Mouse (Mus musculus) myocyte (in vitro differentiated cells): Measurements from ENCODE around the gene Gm49337.
A peak's percentile ranks its signal among the peaks of the same experiment; 100 is the strongest.

Experiments used
- MAX ChIP-seq: IDR thresholded peaks from one replicate; pipeline ENCODE4 v1.6.1; 2011; ENCODE audit warnings: low read depth, mild to moderate bottlenecking, control low read depth
- POLR2A ChIP-seq: IDR thresholded peaks from one replicate; pipeline ENCODE4 v1.6.1; 2011; ENCODE audit warnings: low read depth, mild to moderate bottlenecking, control low read depth, moderate library complexity; ENCODE audit not compliant: insufficient read length
- REST ChIP-seq: IDR thresholded peaks from one replicate; pipeline ENCODE4 v1.6.1; 2011; ENCODE audit warnings: mild to moderate bottlenecking, control low read depth, moderate library complexity; ENCODE audit not compliant: insufficient read depth, insufficient read length
- SRF ChIP-seq: IDR thresholded peaks from one replicate; pipeline ENCODE4 v1.6.1; 2011; ENCODE audit warnings: low read depth; ENCODE audit not compliant: control insufficient read depth, insufficient read length
- USF1 ChIP-seq: IDR thresholded peaks from one replicate; pipeline ENCODE4 v1.6.1; 2011; ENCODE audit warnings: low read depth, mild to moderate bottlenecking, control low read depth, moderate library complexity

- TF ChIP-seq REST (peak; percentile 43), POLR2A (peak; percentile 100), MAX (no peak), SRF (no peak), USF1 (no peak)
These were observed 48.1 kb downstream of the Gm49337 start, which contains the start of gene Pik3r3 for GRCm38 (mm10) chr4:116221140-116221851.
